Mouse (Mus musculus) midbrain, postnatal 0 days (tissue): ENCODE measurements around the gene Tspo2. TPM values are rescaled to one million over a fixed set of nuclear protein-coding genes. Genes with fewer than 3 reads are reported as not detected.

ENCODE experiments used
- ATAC-seq: fragments of 200-750 bp; cut with Nextera tagmentation; 2 replicates; pipeline ENCODE4 v1.8.0; 2017; ENCODE audit warnings: moderate number of reproducible peaks, mild to moderate bottlenecking, moderate TSS enrichment, moderate library complexity; ENCODE audit not compliant: low FRiP score
- DNase-seq: peaks from one replicate; pipeline ENCODE4 v3.0.0-alpha.2; 2015; ENCODE audit warnings: low spot score
- H3K27ac ChIP-seq: fragments of 300-500 bp; sonication (generic); 2 replicates; pipeline ENCODE4 v1.5.1; 2014; ENCODE audit warnings: low read depth, mild to moderate bottlenecking, low read length, mixed read lengths
- H3K27me3 ChIP-seq: fragments of 300-500 bp; sonication (generic); 2 replicates; pipeline ENCODE4 v1.6.1; 2014; ENCODE audit warnings: low read length, control low read depth, mixed read lengths; ENCODE audit not compliant: insufficient read depth
- H3K36me3 ChIP-seq: fragments of 300-500 bp; sonication (generic); 2 replicates; pipeline ENCODE4 v1.6.1; 2014; ENCODE audit warnings: low read length, control low read depth, mixed read lengths; ENCODE audit not compliant: insufficient read depth
- H3K4me1 ChIP-seq: fragments of 300-500 bp; sonication (generic); 2 replicates; pipeline ENCODE4 v1.6.1; 2014; ENCODE audit warnings: mild to moderate bottlenecking, control low read depth, antibody characterized with exemption, low read length, mixed read lengths; ENCODE audit not compliant: insufficient read depth
- H3K4me2 ChIP-seq: fragments of 300-500 bp; sonication (generic); 2 replicates; pipeline ENCODE4 v1.6.1; 2014; ENCODE audit warnings: low read depth, mild to moderate bottlenecking, low read length, mixed read lengths; ENCODE audit not compliant: poor library complexity, severe bottlenecking
- H3K4me3 ChIP-seq: fragments of 300-500 bp; sonication (generic); 2 replicates; pipeline ENCODE4 v1.5.1; 2014; ENCODE audit warnings: low read depth, mild to moderate bottlenecking, low read length, moderate library complexity
- H3K9ac ChIP-seq: fragments of 300-500 bp; sonication (generic); replicated peaks from 2 replicates; pipeline ENCODE4 v1.6.1; 2014; ENCODE audit warnings: mild to moderate bottlenecking, low read length, moderate library complexity, mixed read lengths; ENCODE audit not compliant: poor library complexity, severe bottlenecking
- H3K9me3 ChIP-seq: fragments of 300-500 bp; sonication (generic); 2 replicates; pipeline ENCODE4 v1.6.1; 2016; ENCODE audit warnings: low read length, control low read depth
- CTCF ChIP-seq: IDR thresholded peaks from 2 replicates; pipeline ENCODE4 v1.5.1; 2016; ENCODE audit warnings: antibody characterized with exemption, mild to moderate bottlenecking
- WGBS: fragments of 180-500 bp; shearing (Covaris S2); extraction: QIAGEN DNeasy Blood & Tissue Kit; methylation state at CpG from one replicate; pipeline ENCODE4 v1.1.7; 2014; 5-methylcytosine and 5-hydroxymethylcytosine counted together
- polyA plus RNA-seq: library from polyadenylated mRNA; unstranded; fragments of >200 nt; fragmentation: Nextera tagmentation; extraction: Ambion mirVana; gene quantifications from 2 replicates; pipeline ENCODE4 v1.2.1, GENCODE M21; 2015
- total RNA-seq: library from RNA; depleted of rRNA; stranded (reverse); fragments of >200 nt; gene quantifications from 2 replicates; pipeline ENCODE4 v1.2.3, GENCODE M21; 2014

The Tspo2 gene
- total and polyA plus RNA-seq, 2 experiments from 2014 or later = 0.22 to 0.74 TPM

DNA sequence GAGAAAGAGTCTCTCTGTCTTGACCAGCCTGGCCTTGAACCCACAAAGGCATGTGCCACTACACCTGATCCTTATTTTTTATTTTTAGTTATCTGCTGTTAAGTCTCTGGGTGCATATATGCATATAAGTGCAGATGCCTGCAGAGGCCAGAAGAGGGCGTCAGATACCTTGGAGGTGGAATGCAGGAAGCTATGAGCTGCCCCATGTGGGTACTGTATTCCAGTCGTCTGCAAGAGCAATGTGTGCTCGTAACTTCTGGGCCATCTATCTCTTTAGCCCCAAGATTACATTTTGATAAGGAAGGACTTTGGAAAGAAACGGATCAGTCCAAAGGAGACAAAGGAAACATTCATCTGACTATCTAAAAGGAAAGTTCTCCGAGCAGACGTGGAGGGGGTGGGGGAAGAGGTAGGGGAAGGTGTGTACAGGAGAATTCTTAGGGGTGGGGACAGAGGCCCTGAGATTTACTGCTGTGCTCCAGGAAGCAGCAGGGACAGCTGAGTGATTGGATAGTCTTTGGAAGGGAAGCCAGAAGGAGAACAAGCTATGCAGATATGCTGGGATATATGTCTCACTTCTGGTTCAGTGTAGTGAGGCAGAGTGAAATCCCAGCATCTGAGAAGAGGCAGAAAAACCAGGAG is 17.5 kb downstream of the Tspo2 start:
- no peaks in the 10 kb centered on the region for H3K27me3 ChIP-seq
- no peaks in the 10 kb centered on the region for H3K36me3 ChIP-seq
- ATAC-seq (no peak), DNase-seq (no peak)
- no peak overlapping the region for H3K4me2 ChIP-seq
- peak; percentile 40 for TF ChIP-seq CTCF
- WGBS = 80% methylated on average over 6 of the region's 6 CpGs
- no peak overlapping the region for H3K9ac ChIP-seq
- H3K4me3 ChIP-seq = no peak overlapping the region
- no peak overlapping the region for H3K27ac ChIP-seq
- no peaks in the 10 kb centered on the region for H3K4me1 ChIP-seq
- no peaks in the 10 kb centered on the region for H3K9me3 ChIP-seq

DNA sequence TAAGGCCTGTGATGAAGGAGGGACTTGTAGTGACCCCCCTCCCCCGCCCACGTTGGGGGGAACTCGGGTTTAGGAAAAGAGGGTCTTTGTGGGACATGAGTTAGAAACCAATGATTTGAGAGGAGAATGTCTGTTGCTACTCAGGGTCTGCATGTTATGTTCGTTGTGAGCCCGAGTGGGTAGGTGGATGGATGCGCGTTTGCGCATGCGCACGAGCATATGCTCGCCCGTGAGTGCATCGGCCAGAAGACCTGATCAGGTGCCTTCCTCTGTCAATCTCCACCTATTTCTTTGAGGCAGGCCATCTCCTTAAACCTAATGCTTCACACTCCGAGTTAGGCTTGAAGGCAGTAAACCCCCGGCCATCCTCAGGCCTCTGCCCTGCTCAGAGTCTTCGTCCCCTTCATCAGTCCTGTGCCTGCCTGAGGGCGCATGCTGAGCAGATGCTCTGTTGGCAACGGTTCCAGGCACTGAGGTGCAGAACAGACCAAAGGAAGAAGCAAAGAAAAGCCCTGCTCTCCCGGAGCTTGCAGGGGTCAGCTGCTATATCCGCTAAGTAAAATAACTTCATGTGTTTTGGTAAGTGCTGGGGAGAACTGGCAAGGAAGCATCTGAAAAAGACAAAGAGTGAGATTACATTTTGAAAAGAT is 18.2 kb downstream of the Tspo2 start:
- Histone ChIP-seq H3K9ac (no peak overlapping the region), H3K4me1 (no peaks in the 10 kb centered on the region), H3K4me2 (no peak overlapping the region), H3K9me3 (no peaks in the 10 kb centered on the region), H3K27me3 (no peaks in the 10 kb centered on the region), H3K36me3 (no peaks in the 10 kb centered on the region), H3K4me3 (no peak overlapping the region), H3K27ac (no peak overlapping the region)
- ATAC-seq (no peak), DNase-seq (no peak)
- no peak for TF ChIP-seq CTCF
- 78% methylated on average over 20 of the region's 20 CpGs for WGBS

DNA sequence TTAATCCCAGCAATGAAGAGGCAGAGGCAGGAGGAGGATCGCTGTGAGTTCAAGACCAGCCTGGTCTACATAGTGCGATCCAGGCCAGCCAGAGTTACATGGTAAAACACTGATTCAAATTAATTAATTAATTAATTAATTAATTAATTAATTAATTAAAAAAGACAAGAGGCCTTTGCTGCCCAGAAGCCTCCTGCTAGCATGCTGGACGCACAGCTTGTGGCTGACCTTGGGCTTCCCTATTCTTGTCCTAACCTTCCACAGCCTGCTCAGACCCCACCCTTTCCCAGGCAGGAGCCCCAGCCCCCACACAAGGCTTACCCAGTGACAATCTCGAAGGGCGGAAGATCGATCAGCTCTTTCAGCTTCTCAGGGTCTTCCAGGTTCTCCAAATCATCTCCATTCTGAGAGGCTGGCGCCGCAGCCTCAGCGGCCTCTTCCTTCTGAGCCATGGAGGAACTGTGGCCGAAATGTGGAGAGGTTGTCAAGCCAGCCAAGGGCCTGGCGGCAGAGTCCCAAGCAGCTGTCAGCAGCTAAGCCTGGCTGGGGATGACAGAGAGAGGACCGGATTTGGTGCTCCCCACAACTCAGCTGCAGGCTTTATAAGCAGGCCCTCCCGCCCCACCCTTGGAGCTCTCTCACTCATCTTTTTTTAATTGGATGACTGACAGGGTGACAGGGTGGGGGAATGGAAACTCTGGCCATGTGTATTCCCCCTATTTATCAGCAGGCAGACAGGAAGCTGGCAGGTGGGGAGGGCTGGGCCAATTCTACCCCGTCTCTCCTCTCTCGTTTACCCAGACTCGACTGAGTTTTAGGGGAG is 19.0 kb downstream of the Tspo2 start, which contains the start of gene Apobec2:
Apobec2 (minus strand) TSS at position 773 of the 823 bp plus-strand sequence.
- no peak for TF ChIP-seq CTCF
- no peaks in the 10 kb centered on the region for H3K36me3 ChIP-seq
- no peaks in the 10 kb centered on the region for H3K9me3 ChIP-seq
- DNase-seq (peak; percentile 33), ATAC-seq (peak; percentile 21; the same call in 1 of the 2 replicates)
- H3K4me1 ChIP-seq = no peaks in the 10 kb centered on the region
- H3K9ac ChIP-seq = no peak within 1 kb of the TSS
- no peaks in the 10 kb centered on the region for H3K27me3 ChIP-seq
- H3K4me3 ChIP-seq = no peak within 1 kb of the TSS
- no peak within 1 kb of the TSS for H3K4me2 ChIP-seq
- 70% methylated on average over 16 of the region's 16 CpGs for WGBS
- H3K27ac ChIP-seq = no peak within 1 kb of the TSS

DNA sequence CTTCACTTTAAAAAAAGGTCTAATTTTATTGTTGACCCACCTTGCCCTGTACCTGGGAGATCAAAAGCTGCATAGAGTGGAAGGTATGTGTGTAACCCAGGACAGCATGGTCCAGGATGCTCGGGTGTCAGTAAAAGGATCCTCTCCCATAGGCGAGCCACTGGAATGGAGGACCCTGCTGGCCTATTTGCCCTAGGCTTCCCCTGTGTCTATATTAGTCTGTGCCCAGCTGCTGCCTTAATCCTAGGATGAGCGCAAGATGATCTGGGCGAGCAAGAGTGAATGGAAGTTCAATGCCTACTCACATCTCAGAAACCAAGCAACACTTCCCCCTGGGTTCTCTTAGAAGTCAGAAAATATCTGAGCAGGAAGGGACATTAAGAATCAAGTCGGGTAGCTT is 20.3 kb downstream of the Tspo2 start:
- H3K4me1 ChIP-seq = no peaks in the 10 kb centered on the region
- no peak overlapping the region for H3K9ac ChIP-seq
- no peaks in the 10 kb centered on the region for H3K36me3 ChIP-seq
- no peak overlapping the region for H3K27ac ChIP-seq
- H3K4me2 ChIP-seq = no peak overlapping the region
- no peak for TF ChIP-seq CTCF
- no peaks in the 10 kb centered on the region for H3K27me3 ChIP-seq
- H3K9me3 ChIP-seq = no peaks in the 10 kb centered on the region
- H3K4me3 ChIP-seq = no peak overlapping the region
- no peak for ATAC-seq
- no peak for DNase-seq
- 72% methylated on average over 5 of the region's 5 CpGs for WGBS

DNA sequence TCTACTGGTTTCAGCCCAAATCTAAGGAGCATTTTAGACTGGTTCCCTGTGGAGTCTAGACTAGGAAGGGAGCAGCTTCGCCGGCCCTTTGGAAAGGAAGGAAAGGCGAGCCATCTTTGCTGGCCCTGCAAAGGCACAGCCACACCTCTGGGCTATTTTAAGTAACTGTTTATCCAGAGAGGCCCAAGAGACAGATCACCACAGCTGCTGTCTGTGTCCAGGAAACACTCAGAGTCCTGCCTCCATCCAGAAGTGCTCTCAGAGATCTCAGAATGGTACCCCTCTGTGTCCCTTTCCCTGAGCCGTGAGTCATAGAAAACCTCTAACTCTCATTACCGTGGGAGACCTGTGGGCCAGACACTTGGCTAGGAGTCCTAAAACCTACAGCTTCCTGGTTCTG is 20.9 kb downstream of the Tspo2 start:
- H3K4me1 ChIP-seq = no peaks in the 10 kb centered on the region
- no peak overlapping the region for H3K9ac ChIP-seq
- H3K36me3 ChIP-seq = no peaks in the 10 kb centered on the region
- H3K4me3 ChIP-seq = no peak overlapping the region
- WGBS = 79% methylated on average over 5 of the region's 5 CpGs
- no peaks in the 10 kb centered on the region for H3K27me3 ChIP-seq
- H3K27ac ChIP-seq = no peak overlapping the region
- no peak for DNase-seq
- TF ChIP-seq CTCF = no peak
- H3K9me3 ChIP-seq = no peaks in the 10 kb centered on the region
- H3K4me2 ChIP-seq = no peak overlapping the region
- ATAC-seq = no peak
